Mouse (Mus musculus) bone marrow macrophage, adult 2 months (primary cell): Measurements from ENCODE around the gene Cdh5.

Experiments
- CTCF ChIP-seq: IDR thresholded peaks from 2 replicates; pipeline ENCODE4 v1.5.1; 2012; ENCODE audit warnings: low read depth, mild to moderate bottlenecking, low read length, moderate library complexity
- POLR2A ChIP-seq: IDR thresholded peaks from 2 replicates; pipeline ENCODE4 v1.6.1; 2012; ENCODE audit warnings: mild to moderate bottlenecking, low read depth, low read length, borderline replicate concordance

DNA sequence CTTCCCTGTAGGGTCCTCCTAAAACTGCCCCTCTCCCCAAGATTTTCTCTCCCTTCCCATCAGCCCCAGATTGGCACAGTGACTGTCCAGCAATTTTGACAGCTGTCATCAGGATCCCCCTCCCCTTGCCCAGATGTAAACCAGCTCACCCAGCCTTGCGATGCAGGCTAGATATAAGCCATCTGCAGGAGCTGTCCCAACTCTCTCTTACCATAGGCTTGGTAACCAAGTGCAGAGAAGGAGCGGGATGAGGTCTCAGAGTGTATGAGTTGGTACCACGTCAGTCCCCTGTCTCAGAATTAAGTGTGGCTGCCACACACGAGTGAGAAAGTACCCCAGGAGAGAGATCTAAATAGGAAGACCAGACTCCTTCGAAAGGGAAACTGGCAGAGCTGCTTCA, 87.0 kb downstream of the Cdh5 start:
- TF ChIP-seq POLR2A (no peak), CTCF (no peak)
